Mouse (Mus musculus) left cerebral cortex, adult 18-20 months (tissue): ENCODE data around the gene Ubxn6. TPM values are rescaled to one million over a fixed set of nuclear protein-coding genes. Genes with fewer than 3 reads are reported as not detected.
A peak's percentile ranks its signal among the peaks of the same experiment; 100 is the strongest.

Experiments used
- DNase-seq, 2 experiments: peaks; one replicate each; pipeline ENCODE4 v3.0.0; 2021 to 2022; ENCODE audit warnings: low spot score in 2 of 2, mixed read lengths in 1 of 2
- total RNA-seq, 2 experiments: library from RNA; stranded (reverse); gene quantifications; 2 replicates each; pipeline ENCODE4 v1.2.3; 2021

Ubxn6 gene
- total RNA-seq, 2 experiments from 2014 or later = 84.1 to 97.8 TPM

DNA sequence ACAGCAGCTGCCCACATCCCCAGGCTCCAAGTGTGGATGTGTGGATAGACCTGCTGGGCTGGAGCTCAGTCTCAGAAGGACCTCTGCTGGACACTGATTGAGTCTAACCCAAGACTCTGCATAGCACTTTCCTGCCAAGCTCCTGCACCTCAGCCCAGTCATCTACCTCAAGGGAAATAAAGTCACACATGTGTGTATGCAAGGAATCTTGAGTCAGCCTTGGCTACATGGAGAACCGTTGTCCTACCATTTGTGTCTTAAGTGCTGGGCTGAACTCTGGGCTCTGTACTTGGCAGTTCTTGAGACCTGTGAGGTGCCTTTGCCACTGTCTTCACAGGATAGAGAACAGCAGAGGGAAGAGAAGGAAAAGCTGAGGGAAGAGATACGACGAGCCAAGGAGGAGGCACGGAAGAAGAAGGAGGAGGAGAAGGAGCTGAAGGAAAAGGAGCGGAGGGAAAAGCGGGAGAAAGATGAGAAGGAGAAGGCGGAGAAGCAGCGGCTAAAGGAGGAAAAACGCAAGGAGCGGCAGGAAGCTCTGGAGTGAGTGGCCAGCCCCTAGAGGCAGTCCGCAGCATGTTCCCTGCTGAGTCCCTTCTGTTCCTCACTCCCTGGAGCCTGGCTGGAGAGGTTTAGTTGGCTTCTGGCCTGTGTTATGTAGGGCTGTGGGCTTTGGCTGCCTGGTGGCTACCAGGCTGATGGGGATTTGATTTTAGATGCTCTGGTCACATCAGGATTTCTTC, 17.3 kb downstream of the Ubxn6 start:
- DNase-seq = no peak

DNA sequence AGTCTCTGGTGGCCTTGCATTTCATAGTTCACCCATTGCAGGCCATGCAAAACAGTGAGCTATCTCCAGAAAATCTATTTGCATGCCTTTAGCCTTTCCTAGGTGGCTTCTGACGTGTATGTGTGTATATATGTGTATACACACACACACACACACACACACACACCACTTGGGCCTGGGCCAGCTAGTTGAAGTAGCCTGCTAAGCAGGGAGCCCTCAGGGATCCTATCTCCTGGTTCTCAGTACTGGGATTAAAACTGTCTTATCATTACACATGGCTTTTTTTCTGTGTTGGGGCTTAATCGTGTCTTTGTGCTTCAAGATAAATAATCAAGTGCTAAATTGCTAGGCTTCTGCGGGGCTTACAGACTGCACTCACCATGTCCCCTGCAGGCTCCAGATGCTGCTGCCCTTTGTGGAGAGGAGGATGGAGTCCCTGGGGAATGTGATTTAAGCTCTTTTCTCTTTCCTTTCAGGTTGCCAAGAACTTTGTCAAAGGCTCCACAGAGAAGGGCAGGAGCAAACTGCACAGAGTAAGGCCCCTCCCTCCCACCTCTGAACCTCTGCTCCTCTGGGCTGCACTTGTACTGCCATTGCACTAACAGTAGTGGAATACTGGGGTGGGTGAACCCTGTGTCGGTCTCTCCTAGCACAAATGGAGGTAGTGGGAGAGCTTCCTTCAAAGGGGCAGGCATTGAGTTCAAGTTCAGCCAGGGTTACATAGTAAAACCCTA, 18.7 kb downstream of the Ubxn6 start:
- no peak for DNase-seq

- DNase-seq = no peak
These were observed 19.9 kb downstream of the Ubxn6 start for GRCm38 (mm10) chr17:56054938-56055337.

DNA sequence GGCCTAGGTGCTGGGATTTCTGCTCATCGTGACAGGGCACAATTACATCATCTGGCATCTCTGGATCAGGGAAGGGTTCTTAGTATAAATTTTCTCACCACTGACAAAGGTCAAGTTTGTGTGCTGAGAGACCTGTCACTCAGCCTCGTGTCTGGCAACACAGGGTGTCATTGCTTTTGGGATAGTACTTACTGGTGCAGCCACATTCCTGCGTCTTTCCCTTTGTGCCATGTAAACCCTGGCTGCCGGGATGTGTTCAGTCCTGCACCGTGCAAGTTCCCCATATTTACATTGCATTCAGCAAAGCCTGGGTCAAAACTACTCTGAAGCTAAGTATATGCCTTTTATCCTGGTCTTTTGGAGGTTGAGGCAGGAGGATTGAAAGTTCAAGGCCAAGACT, 23.5 kb downstream of the Ubxn6 start:
- DNase-seq = no peak

DNA sequence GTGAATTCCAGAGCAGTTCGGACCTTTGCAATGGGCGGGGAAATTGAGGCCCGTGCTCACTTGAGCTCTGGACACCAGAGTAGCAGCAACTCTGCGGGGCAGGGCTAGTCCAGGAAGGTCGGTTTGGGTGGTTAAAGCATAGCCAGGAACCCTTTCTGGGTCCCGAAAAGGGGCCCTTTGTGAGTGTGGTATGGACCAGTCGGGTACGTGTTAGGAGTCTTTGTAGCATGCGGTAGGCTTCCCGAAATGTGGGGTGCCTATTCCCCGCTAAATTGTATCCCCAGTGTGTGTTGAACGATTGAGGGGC, 34.0 kb downstream of the Ubxn6 start:
- no peak for DNase-seq

- peak; percentile 96 to 98 for DNase-seq
These were observed 34.6 kb downstream of the Ubxn6 start, which contains the start of gene Chaf1a for GRCm38 (mm10) chr17:56040030-56040856. Gene Chaf1a (plus strand): TSS chr17:56040439.

- no peak for DNase-seq
These were observed 35.5 kb downstream of the Ubxn6 start for GRCm38 (mm10) chr17:56039345-56039744.

DNA sequence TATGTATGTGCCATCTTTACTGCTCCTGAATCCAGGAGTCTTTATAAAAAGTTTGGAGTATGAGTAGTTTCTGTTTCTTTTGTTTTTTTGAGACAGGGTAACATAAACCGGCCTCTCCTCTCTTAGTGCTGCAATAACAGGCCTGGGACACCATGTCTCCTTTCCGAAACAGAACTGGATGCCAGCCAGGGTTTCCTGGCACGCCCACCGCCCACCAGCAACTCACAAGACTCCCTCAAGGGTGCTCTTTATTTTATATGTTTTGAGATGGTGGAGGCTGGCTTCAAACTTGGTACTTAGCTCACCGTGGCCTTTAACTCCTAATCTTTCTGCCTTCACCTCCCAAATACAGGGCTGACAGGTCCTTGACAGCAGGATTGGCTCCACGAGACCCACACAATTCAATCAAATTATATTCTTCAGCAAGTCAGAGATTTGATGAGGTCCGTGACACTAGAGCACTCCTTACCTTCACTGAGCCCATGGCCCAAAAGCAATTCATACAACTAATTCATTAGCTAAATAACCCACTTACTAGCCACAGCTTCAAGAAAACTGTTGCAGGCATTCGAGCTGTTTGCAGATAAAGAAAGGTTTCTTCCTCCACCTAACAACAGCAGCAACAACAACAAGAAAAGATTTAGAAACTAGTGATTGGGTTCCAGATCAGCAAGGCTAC, 36.1 kb downstream of the Ubxn6 start:
- DNase-seq = no peak

GRCm38 (mm10) chr17:56036901-56037287, 37.9 kb downstream of the Ubxn6 start:
- no peak for DNase-seq

GRCm38 (mm10) chr17:56036176-56036900, 38.5 kb downstream of the Ubxn6 start, which contains the start of gene Sh3gl1:
Gene Sh3gl1 (minus strand): TSS chr17:56036635.
- peak; percentile 99 to 100 for DNase-seq

GRCm38 (mm10) chr17:56035216-56035615, 39.6 kb downstream of the Ubxn6 start:
- no peak for DNase-seq

GRCm38 (mm10) chr17:56034726-56035100, 40.1 kb downstream of the Ubxn6 start:
- DNase-seq = no peak

GRCm38 (mm10) chr17:56034040-56034725, 40.6 kb downstream of the Ubxn6 start:
- DNase-seq = no peak

DNA sequence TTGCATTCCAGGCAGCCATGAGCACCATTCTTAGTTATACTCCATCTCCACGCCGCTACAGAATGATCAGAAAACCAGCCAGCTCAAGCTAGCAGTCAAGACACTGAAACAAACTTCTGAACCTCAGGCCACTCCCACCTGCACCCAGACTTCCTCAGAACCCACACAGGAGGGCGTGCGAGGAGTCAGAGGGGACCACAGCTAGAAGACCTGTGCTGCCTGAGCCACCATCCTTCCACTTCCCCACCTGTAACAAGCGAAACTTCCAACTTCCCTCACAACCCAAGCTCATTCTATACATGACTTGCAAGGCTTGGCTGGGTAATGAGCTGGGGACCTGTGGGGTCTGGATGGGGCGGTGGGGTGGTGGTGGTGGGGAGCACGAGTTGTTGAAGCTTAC, 42.0 kb downstream of the Ubxn6 start:
- no peak for DNase-seq

DNA sequence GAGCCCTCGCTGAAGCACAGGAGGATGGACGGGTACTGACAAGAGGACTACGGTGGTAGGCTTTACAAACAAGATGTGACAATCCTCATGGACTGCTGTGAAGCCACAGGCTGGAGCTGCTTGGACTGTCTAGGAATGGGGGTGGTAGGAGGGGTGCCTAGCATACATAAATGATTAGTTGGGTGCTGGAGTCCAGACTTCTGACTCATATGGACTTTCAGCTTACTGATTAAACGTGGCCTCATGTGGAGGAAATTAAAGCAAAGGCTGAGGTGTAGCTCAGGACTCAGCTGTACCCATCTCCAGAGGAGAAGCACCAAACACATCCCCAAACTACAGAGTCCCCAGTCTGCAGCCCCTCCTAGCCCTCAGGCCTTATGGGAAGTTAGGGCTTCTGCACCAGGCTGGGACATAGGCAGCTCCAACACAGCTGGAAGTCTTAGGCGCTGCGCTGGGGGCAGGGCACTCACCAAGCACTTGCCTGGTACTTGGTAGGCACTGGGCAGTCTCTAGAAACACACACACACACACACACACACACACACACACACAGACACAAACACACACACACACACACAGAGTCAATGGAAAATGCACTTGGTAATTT, 42.6 kb downstream of the Ubxn6 start:
- no peak for DNase-seq

DNA sequence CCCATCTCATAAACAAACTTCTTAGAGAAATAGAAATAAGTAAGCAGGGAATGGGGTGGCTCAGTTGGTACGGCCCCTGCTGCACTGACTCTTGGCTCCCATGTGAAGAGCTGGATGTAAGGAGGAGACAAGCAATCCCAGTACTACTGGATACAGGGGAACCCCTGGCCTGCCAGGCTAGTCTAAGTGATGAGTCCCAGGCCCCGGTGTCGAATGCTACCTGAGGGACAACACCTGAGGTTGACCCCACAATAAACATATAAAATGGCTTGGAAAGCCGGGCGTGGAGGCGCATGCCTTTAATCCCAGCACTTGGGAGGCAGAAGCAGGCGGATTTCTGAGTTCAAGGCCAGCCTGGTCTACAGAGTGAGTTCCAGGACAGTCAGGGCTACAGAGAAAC, 43.4 kb downstream of the Ubxn6 start:
- DNase-seq = no peak

DNA sequence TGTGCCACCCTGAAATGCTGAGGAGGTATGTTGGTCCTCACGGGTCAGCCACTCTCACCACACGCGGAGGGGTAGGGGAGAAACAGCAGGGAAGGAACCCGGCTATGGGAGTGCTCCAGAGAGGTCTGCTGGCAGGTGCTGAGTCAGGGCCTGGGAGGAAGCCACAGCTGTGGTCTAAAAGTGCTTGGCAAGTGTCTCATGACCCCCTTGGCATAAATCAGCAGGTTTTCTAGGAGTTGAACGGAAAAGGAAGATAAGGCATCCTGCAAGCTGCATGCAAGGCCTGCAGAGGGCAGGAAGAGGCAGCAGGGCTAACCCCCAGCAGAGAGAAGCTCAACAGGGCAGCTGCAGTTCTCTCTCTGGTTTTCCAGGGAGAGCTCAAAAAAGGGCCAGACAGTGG, 43.9 kb downstream of the Ubxn6 start:
- DNase-seq = no peak

GRCm38 (mm10) chr17:56030238-56030870, 44.5 kb downstream of the Ubxn6 start:
- no peak for DNase-seq

GRCm38 (mm10) chr17:56027801-56028441, 46.9 kb downstream of the Ubxn6 start:
- peak in 1 of 2 experiments; percentile 2 for DNase-seq
